Mouse (Mus musculus) lung, adult 18-20 months (tissue): ENCODE results near the gene Aldh18a1.
A peak's percentile ranks its signal among the peaks of the same experiment; 100 is the strongest.

Source experiments
- DNase-seq, 2 experiments: peaks; one replicate each; pipeline ENCODE4 v3.0.0; 2022; ENCODE audit warnings: mixed read lengths in 2 of 2

Aldh18a1 gene

DNA sequence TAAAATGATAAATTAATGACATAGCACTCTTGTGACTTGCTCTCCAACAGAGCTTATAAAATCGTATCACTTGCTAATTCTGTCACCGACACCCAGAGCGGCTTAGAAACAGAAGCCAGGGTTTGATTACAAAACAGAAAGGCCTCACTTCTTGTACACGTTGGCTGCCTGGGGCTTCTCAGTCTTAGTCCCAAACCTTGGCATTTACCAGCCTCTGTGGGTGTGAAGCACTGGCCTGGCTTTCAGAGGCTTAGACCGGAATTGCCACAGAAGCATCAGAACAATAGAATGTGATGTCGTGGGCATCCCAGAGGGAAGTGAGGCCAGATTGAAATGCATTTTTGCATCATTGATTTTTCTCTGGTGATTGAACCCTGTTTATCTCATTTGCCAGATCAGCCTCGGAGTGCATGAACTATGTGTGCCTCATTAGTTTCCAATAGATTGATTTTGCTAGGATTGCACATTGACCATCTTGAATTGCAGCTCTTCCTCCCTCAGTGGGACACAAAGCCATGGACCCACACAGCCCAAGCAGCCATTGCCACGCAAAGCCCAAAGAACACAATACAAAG is 64.7 kb downstream of the Aldh18a1 start:
- no peak for DNase-seq

DNA sequence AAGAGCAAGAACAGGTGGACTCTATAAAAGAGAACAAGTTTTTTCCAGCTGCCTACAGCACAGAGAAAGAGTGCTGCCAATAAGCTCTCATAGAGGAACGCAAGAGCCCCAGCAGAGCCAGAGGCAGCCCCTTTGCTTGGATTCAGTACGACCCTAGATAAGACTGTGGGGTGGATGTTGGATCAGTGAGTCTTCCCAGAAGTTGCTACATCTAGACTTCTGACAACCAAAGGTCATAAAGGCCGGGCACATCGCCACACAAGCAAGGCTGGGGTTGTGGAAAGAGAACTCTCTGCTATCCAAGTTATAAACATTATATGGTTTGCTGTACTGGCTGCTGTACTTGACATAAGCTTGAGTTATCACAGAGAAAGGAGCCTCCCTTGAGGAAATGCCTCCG is 67.9 kb downstream of the Aldh18a1 start:
- no peak for DNase-seq

DNA sequence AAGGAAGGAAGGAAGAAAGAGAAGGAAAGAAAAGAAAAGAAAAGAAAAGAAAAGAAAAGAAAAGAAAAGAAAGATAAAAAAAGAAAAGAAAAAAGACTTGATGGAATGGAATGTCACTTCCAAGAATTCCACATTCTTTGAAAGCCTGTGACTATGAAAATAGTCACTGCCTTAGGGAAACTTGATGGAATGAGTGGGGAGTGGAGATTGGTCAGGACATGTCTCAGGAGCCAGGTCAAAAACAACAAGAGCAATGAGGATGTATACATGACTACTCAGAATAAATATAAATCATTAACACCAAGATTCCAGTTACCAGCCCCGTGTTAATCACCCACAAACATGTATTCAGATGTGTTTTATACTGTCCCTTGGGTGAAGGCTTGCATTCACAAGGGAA is 69.6 kb downstream of the Aldh18a1 start:
- DNase-seq, result no peak

DNA sequence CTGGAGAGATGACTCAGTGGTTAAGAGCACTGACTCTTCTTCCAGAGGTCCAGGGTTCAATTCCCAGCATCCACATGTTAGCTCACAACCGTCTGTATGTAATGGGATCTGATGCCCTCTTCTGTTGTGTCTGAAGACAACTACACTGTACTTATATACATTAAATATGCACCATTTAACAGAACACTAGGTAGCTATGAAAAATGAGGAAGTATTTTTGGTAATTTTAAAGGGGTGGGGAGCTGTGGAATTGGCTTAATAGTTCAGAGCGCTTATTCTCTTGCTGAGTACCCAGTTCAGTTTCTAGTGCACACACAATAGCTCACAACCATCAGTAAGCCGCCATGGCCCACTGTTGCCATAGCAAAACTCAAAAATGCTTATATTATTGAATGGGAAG is 72.7 kb downstream of the Aldh18a1 start:
- no peak for DNase-seq

DNA sequence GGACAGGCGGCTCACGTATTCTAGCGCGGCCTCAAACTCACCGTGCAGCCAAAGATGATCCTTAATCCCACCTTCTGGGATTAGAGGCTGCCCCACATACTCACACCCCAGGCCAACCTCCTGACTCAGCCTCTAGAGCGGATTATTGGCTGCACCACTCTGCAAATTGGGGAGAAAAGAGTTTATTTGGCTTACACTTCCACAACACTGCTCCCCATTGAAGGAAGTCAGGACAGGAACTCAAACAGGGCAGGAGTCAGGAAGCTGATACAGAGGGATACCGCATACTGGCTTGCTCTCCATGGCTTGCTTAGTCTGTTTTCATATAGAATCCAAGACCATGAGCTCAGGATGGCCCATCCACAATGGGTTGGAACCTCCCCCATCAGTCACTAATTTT is 73.9 kb downstream of the Aldh18a1 start:
- DNase-seq, result no peak

DNA sequence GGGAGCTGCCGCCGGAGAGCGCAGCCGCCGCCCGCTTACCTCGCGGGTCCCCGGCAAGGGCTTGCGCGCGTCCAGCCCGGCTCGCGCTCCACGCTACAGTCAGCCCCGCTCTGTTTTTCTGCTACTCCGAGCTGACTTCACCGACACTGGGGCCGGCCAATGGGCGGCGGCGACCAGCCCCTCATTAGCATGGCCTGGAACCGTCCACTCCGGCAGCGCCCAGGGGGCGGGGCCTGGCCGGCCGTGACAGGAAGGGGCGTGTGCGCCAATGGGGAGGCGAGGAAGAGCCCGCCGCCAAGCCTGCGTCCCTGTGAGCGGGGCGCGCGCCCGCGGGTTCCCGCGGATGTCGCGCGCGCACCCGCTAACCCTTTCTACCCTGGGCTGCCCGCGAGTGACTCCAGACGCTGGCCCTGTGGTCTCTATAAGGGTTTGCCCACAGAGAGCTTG is 74.6 kb downstream of the Aldh18a1 start, which contains the start of gene Sorbs1:
TSS of gene Sorbs1 (minus strand) at position 148 of the 447 bp plus-strand sequence.
- DNase-seq, result peak; percentile 97 to 98

DNA sequence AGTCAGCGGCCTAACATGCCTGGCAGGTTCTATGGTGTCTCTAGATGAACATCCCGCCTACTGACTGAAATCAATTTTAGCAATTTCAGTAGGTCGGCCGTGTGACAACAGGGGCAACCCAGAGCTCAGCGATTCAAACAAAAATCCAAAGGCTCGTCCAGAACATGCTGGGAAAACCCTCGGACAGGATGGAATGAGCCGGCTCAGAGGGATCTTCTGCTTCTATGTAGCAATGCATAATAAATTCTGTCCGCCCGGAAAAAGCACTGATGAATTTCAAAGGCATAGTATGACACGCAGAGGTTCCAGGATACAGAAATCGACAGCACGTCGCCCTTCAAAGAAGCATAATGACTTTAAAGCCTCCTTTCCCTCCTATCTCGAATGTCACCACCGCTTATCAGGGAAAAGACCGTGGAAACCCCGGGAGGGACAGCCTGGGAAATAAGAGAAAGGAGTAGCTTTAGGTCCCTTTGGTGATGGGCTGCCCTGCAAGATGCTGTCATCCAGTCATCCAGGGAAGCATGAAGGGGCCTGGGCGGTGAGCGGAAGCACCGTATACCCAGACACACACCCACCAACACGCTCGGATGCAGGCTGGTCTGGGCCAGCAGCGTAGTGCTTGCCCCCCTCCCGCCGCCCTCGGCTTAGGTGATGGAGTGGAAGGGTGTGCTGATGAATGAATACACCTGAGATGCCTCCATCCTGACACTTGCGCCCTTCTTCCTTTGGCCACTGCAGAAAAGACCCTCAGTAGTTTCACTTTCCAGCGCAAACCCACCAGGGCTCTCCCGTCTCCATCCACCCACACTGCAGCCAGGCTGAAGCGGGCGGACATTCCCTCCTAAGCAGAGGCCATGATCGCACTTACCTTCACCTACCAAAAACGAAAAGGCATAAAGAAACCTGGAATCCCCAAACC is 75.5 kb downstream of the Aldh18a1 start:
- DNase-seq, result peak in 1 of 2 experiments; percentile 48

DNA sequence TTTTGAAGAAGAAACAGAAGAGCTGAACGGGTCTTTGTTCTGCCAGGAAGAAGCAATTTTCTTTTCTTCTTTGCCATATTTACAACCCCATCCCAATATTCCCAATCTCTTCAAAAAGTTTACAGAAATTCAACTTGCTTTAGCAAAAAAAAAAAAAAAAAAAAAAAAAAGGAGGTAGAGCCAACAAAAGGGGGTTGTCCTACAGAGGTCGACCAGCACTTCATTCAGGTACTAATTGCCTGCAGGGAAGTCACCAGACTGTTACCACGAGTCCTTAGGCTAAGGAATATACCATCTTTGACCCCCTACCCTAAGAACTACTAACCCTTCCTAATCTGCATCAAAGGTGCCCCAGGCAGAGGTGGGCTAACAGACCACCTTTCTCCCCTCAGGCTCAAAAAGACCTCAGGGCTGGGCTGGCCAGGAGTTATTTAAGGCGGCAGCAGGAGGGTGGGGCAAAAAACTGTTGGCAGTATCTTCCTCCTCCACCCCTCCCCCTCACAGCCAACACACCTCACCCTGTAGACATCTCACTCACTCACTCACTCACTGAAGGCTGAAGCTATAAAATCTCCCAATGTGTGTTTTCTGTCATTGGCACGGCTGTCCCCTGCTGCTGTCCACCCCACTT is 76.5 kb downstream of the Aldh18a1 start:
- peak in 1 of 2 experiments; percentile 42 for DNase-seq

DNA sequence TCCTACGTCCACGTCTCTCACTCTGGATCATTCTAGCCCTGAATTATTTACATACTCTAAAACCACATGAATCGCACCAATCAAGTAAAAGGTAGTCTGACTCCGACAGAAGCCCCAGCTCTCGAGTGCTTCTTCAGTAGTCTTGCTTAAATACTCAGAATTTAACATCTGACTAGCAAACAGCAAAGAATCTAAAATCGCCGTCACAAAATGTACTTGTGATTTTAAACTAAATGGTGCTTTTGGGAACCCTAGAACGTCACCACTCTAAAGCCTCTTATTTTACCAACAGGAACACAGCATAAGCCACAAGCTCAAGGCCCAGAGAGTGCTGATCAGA is 77.2 kb downstream of the Aldh18a1 start:
- DNase-seq, result no peak

DNA sequence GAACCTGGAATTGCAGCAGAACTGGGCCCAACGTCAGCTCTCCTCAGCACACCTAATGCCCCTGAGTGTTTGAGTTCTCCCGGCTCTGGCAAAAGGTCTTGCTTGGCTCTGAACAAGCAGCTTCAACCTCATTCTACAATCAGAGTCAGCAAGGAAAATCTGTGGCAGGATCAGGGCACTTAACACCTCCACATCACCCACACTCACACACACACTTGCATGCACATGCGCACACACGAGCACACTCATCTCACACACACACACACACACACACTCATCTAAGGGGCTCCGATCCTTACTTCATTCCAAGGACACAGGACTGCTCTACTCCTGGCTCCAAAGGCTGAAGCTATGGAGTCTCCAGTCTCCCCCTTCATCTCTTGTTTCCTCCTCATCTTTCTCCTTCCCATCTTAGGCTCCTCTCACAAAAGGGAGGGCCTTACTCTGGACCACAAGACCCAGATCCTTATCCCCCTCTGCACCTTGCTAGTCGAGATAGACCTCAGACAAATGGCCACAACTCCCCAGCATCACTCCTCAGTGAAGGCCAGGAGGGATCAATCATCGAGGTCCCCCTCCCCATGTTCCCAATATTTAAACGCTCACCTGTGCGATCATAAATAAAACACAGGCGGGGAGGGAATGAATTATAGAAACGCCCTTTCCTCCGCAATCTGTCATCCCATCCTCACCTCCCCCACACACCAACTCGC is 77.7 kb downstream of the Aldh18a1 start:
- DNase-seq, result no peak

DNA sequence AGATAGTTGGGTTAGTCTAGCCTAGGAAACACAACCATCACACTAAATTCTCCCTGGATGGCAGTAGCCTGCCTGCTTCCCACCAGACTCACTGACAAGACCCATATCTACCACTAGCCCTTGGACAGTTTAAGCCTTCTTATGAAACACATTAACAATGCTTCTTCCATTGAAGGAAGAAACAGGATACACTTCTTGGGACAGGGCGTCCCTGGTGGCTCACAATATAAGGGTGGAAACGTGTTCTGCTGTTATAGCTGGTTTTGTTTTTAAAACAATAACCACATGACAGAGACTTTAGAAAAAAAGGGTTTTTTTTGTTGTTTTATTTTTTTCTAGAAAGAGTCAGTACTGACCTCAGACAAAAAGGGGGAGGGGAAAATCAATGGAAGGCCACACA is 79.0 kb downstream of the Aldh18a1 start:
- no peak for DNase-seq

DNA sequence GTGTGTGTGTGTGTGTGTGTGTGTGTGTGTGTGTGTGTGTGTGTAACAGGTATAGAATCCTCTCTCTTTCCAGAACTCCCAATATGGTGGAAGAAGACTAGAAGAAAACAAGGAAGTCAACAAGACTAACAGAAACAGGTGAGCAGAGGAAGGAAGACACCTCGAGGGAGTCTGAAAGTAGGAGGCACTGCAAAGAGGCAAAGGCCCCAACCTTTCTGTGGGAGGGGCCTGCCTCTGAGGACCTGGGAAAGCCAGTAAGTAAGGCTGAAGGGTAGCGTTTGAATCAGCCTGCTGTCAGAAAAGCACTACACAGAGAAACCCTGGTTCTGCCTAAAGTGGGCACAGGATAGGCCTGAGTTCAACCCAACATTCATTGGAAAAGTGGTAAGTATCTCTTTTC is 79.4 kb downstream of the Aldh18a1 start:
- no peak for DNase-seq

DNA sequence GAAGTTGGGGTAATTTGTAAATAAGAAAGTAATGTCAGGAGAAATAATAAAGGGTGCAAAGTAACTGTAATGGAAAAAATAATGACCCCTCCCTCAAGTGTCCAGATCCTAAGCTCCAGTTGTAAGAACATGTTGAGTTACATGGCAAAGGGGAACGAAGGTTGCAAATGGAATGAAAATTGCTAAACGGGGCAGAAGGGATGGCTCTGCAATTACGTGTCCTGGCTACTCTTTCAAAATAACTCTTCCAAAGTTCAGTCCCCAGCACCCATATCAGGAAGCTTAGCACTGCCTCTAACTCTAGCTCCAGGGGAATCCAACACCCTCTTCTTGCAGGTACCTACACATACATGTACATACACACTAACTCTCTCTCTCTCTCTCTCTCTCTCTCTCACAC is 81.3 kb downstream of the Aldh18a1 start:
- DNase-seq, result no peak

DNA sequence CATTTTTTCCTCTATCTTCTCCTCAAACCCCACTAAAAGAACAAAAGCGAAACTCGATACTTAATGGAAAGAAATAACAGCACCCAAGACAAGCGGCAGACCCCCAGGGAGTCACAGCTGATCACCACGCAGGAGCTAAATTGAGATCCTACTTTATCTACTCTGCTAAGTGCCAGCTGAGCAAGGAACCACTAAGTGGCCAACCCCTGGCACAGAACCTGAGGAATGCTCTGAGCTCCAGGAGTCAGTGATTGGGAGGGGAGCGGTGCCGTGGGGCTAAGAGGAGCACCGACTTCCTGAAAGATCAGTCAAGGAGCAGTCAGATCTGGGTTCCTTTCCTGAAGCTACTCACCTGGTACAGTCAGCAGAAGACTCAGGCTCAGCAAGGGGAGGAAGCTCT is 83.9 kb downstream of the Aldh18a1 start:
- DNase-seq, result peak; percentile 43 to 51
